Mouse (Mus musculus) gastrocnemius, postnatal 25 days (tissue): ENCODE results near the gene Amer2. TPM values are rescaled to one million over a fixed set of nuclear protein-coding genes. Genes with fewer than 3 reads are reported as not detected.

Experiments
- total RNA-seq, 2 experiments: library from RNA; stranded (reverse); gene quantifications; 1 replicate in 1 of 2; 2 replicates in 1 of 2; pipeline ENCODE4 v1.2.3; 2021

Amer2 gene
- total RNA-seq, 2 experiments from 2014 or later = 0.03 to 0.05 TPM

Other genes starting within 250 kb of the Amer2 start
- gene Atp8a2, start 176.1 kb upstream of the Amer2 start, total RNA-seq = 1 to 10 TPM in 1 of 2 experiments, under 1 TPM in 1; 1.00 to 1.2 TPM
- not detected for gene Nupl1, start 121.8 kb upstream of the Amer2 start, total RNA-seq
- 10 to 100 TPM; 27.3 to 27.5 TPM for gene Gm49336, start 121.8 kb upstream of the Amer2 start, total RNA-seq
- 10 to 100 TPM; 36.6 to 37.9 TPM for gene Mtmr6, start 108.0 kb upstream of the Amer2 start, total RNA-seq